ENCODE assay signal across 12 mouse cellular contexts in genomic region chr13:107044229-107044628, GRCm38 (mm10). TPM values are rescaled to one million over a fixed set of nuclear protein-coding genes. Genes with fewer than 3 reads are reported as not detected.
A peak's percentile ranks its signal among the peaks of the same experiment; 100 is the strongest.
DNase-seq lines count a peak whose midpoint lies in the region; ATAC-seq and TF ChIP-seq lines count a peak whose summit lies in the region.
"Had no signal": no experiment of that assay in that cellular context is flagged by ENCODE, and none has a peak within 500 bp of the region (broad histone marks: within the 10 kb centered on the region; RNA-seq: fewer than 3 reads in every experiment).

No protein-coding gene starts in this region.

- H3K79me2 ChIP-seq in MEL (ENCODE audit: control insufficient read depth, insufficient read depth, low read length, poor library complexity), result no peaks in the 10 kb centered on the region

- H3K27ac ChIP-seq in MEL (ENCODE audit: control insufficient read depth, low read depth, low read length), result no peak overlapping the region
- no peak overlapping the region for H3K27ac ChIP-seq in intestine, embryonic 14.5 days (ENCODE audit: low read depth)
- H3K27ac ChIP-seq: hindbrain, embryonic 15.5 days; limb, embryonic 15.5 days; neural tube, embryonic 12.5 days had no signal

- H3K36me3 ChIP-seq in MEL (ENCODE audit: control insufficient read depth in 1 of 2, insufficient read depth in 2 of 2, low read length in 2 of 2), result peaks cover 0 to 11% of the 10 kb centered on the region in 2 experiments; a peak in 2 of 4 replicates
- no peaks in the 10 kb centered on the region for H3K36me3 ChIP-seq in intestine, embryonic 14.5 days (ENCODE audit: control insufficient read depth, insufficient read depth, low read length)
- H3K36me3 ChIP-seq: hindbrain, embryonic 15.5 days; limb, embryonic 15.5 days; neural tube, embryonic 12.5 days had no signal

- TF ChIP-seq CTCF in MEL (IDR thresholded peaks at IDR 0.05 in 2 of 3, conservative IDR thresholded peaks at IDR 0.05 in 1 of 3; ENCODE audit: control insufficient read depth in 1 of 3, insufficient read depth in 1 of 3, low read depth in 2 of 3, low read length in 3 of 3, poor library complexity in 1 of 3, severe bottlenecking in 1 of 3), result no peak

- peak; percentile 10 for DNase-seq in kidney, postnatal 14 days
- DNase-seq in kidney, adult 8-10 months, result no peak
- DNase-seq in MEL (ENCODE audit: low read depth, low spot score), result peak; percentile 74
- DNase-seq in intestine, embryonic 14.5 days (ENCODE audit: low spot score), result peak; percentile 61
- DNase-seq in right cerebral cortex, postnatal 10 days (ENCODE audit: low spot score in 2 of 2), result no peak
- DNase-seq in right cerebral cortex, postnatal 14 days, result no peak
- DNase-seq: midbrain, embryonic 14.5 days; right cerebral cortex, postnatal 4 days had no signal

- peaks cover 2 to 7% of the 10 kb centered on the region in 2 experiments; a peak in 3 of 4 replicates for H3K4me1 ChIP-seq in MEL (ENCODE audit: control insufficient read depth in 1 of 2, insufficient read depth in 2 of 2, low read length in 2 of 2)
- H3K4me1 ChIP-seq in intestine, embryonic 14.5 days (replicated peaks; ENCODE audit: control insufficient read depth, insufficient read depth, low read length), result no peaks in the 10 kb centered on the region; the same call in 1 of the 2 replicates
- H3K4me1 ChIP-seq: hindbrain, embryonic 15.5 days; limb, embryonic 15.5 days; neural tube, embryonic 12.5 days had no signal

- peak; percentile 74 for ATAC-seq in intestine, embryonic 14.5 days (replicated peaks; ENCODE audit: low FRiP score, low TSS enrichment, low read depth)
- ATAC-seq in megakaryocyte-erythroid progenitor cell, adult 5-6 weeks (replicated peaks; ENCODE audit: low FRiP score, low TSS enrichment, poor library complexity, severe bottlenecking), result peak; percentile 90

- no peak for TF ChIP-seq RAD21 in MEL (IDR thresholded peaks at IDR 0.05; ENCODE audit: low read depth, low read length)

- no peak overlapping the region for H3K9ac ChIP-seq in MEL (ENCODE audit: control insufficient read depth, low read depth, low read length, poor library complexity, severe bottlenecking)
- H3K9ac ChIP-seq in intestine, embryonic 14.5 days (ENCODE audit: low read length), result no peak overlapping the region
- H3K9ac ChIP-seq: hindbrain, embryonic 15.5 days; limb, embryonic 15.5 days; neural tube, embryonic 12.5 days had no signal

- no peaks in the 10 kb centered on the region for H3K9me3 ChIP-seq in MEL (replicated peaks; ENCODE audit: insufficient read depth, low read length)
- H3K9me3 ChIP-seq in intestine, embryonic 14.5 days (ENCODE audit: control insufficient read depth, low read length), result 0 out of 2 replicates have a peak, but pooled peaks cover 2% of the 10 kb centered on the region
- H3K9me3 ChIP-seq: hindbrain, embryonic 15.5 days; limb, embryonic 15.5 days; neural tube, embryonic 12.5 days had no signal

- no peak for TF ChIP-seq POLR2A in MEL (IDR thresholded peaks at IDR 0.05; ENCODE audit: control insufficient read depth in 1 of 2, insufficient read depth in 1 of 2, low read depth in 1 of 2, low read length in 2 of 2, poor library complexity in 1 of 2)

- peak; percentile 33 to 56; a peak in 3 of 4 replicates for TF ChIP-seq EP300 in MEL (IDR thresholded peaks at IDR 0.05; ENCODE audit: low read depth in 1 of 2, low read length in 2 of 2)

- no peak overlapping the region for H3K4me3 ChIP-seq in MEL (ENCODE audit: control insufficient read depth in 1 of 2, insufficient read depth in 1 of 2, low read depth in 2 of 2, low read length in 2 of 2)
- H3K4me3 ChIP-seq in intestine, embryonic 14.5 days (ENCODE audit: low read depth, low read length), result no peak overlapping the region
- H3K4me3 ChIP-seq: hindbrain, embryonic 15.5 days; limb, embryonic 15.5 days; neural tube, embryonic 12.5 days had no signal

- no peaks in the 10 kb centered on the region for H3K27me3 ChIP-seq in MEL (ENCODE audit: control insufficient read depth in 1 of 2, insufficient read depth in 2 of 2, low read length in 2 of 2)
- H3K27me3 ChIP-seq in intestine, embryonic 14.5 days (replicated peaks; ENCODE audit: control insufficient read depth, insufficient read depth, low read length), result no peaks in the 10 kb centered on the region
- H3K27me3 ChIP-seq: hindbrain, embryonic 15.5 days; limb, embryonic 15.5 days; neural tube, embryonic 12.5 days had no signal

- WGBS in intestine, embryonic 14.5 days, result 5% methylated on average over 5 of the region's 5 CpGs

- H3K4me2 ChIP-seq in intestine, embryonic 14.5 days (ENCODE audit: low read length), result no peak overlapping the region
- H3K4me2 ChIP-seq: hindbrain, embryonic 15.5 days; limb, embryonic 15.5 days; neural tube, embryonic 12.5 days had no signal

TF ChIP-seq in MEL, 35 proteins besides CTCF, POLR2A, EP300 and RAD21:
- TF ChIP-seq ZC3H11A (IDR thresholded peaks at IDR 0.05; ENCODE audit: low read depth, low read length) (no peak), ETS1 (IDR thresholded peaks at IDR 0.05; ENCODE audit: low read depth, low read length) (peak; percentile 26; the same call in 1 of the 2 replicates), MEF2A (IDR thresholded peaks at IDR 0.05; ENCODE audit: extremely low read depth, insufficient replicate concordance, low read depth, low read length, poor library complexity, severe bottlenecking) (no peak), USF1 (IDR thresholded peaks at IDR 0.05; ENCODE audit: low read depth, low read length) (no peak), TCF12 (IDR thresholded peaks at IDR 0.05; ENCODE audit: low read depth, low read length) (peak; percentile 47; the same call in 1 of the 2 replicates), JUND (IDR thresholded peaks at IDR 0.05; ENCODE audit: low read depth, low read length) (no peak), KAT2A (conservative IDR thresholded peaks at IDR 0.05; ENCODE audit: low read depth, low read length) (no peak), TAL1 (IDR thresholded peaks at IDR 0.05; ENCODE audit: low read length) (0 out of 2 replicates have a peak, but pooled peaks have one; percentile 23), MYC (IDR thresholded peaks at IDR 0.05; ENCODE audit: low read depth, low read length) (peak; percentile 57; the same call in 1 of the 2 replicates), MAX (IDR thresholded peaks at IDR 0.05; ENCODE audit: low read length) (peak; percentile 86), MAFK (IDR thresholded peaks at IDR 0.05; ENCODE audit: borderline replicate concordance, low read depth, low read length) (no peak), ZNF384 (IDR thresholded peaks at IDR 0.05; ENCODE audit: low read depth, low read length) (no peak), NELFE (IDR thresholded peaks at IDR 0.05; ENCODE audit: low read depth, low read length) (no peak), SIN3A (IDR thresholded peaks at IDR 0.05; ENCODE audit: low read length) (peak; percentile 54), HCFC1 (IDR thresholded peaks at IDR 0.05; ENCODE audit: low read depth, low read length) (no peak), MXI1 (IDR thresholded peaks at IDR 0.05; ENCODE audit: low read depth, low read length) (peak; percentile 80), ELF1 (IDR thresholded peaks at IDR 0.05; ENCODE audit: low read depth, low read length) (no peak), MYB (IDR thresholded peaks at IDR 0.05; ENCODE audit: low read depth, low read length) (no peak), TBP (IDR thresholded peaks at IDR 0.05; ENCODE audit: low read depth, low read length) (no peak), POLR2AphosphoS5 (IDR thresholded peaks at IDR 0.05; ENCODE audit: borderline replicate concordance, low read depth, low read length) (no peak), UBTF (IDR thresholded peaks at IDR 0.05; ENCODE audit: borderline replicate concordance, insufficient read depth, low read depth, low read length) (no peak), SMC3 (IDR thresholded peaks at IDR 0.05; ENCODE audit: low read depth, low read length) (no peak; the same call in 1 of the 2 replicates)

RNA-seq across cellular contexts. Expression of gene Kif2a, which starts 22.3 kb away (rescaled TPM):
- 18.0 and 31.8 TPM in 2 replicates for total RNA-seq in MEL (2012; rRNA removed)
- polyA plus RNA-seq in MEL (2012; ENCODE audit: insufficient read depth in 1 of 2, insufficient read length in 2 of 2, low read depth in 1 of 2, low replicate concordance in 2 of 2, missing spikeins in 1 of 2), result 100 to 1,000 TPM; 135 to 310 TPM
- polyA plus RNA-seq in intestine, embryonic 14.5 days (2014; fragmentation: Nextera tagmentation; extraction: Ambion mirVana), result 15.5 and 16.5 TPM in 2 replicates
- total RNA-seq in megakaryocyte-erythroid progenitor cell, adult 5-6 weeks (2014; fragmentation: Nextera tagmentation), result 56.4 and 80.7 TPM in 2 replicates
- total RNA-seq in megakaryocyte-erythroid progenitor cell, adult 5-6 weeks (2017), result 22.0 and 26.1 TPM in 2 replicates

Comparison
In these comparisons a context has a peak if more than half of its experiments do, and no peak if none do; other contexts are left out.
1. DNase-seq: peak in kidney, postnatal 14 days (single experiment), MEL (single experiment) and intestine, embryonic 14.5 days (single experiment); none in kidney, adult 8-10 months (0 of 2), right cerebral cortex, postnatal 10 days (0 of 2) and right cerebral cortex, postnatal 14 days (single experiment).